Mouse (Mus musculus): ENCODE data around the gene Lamtor1.
"Not testable (repeated sequence)": the region's sequence is repeated elsewhere in the genome, so short reads cannot be mapped to it uniquely, and the experiment has no call there.

Gene Lamtor1

DNA sequence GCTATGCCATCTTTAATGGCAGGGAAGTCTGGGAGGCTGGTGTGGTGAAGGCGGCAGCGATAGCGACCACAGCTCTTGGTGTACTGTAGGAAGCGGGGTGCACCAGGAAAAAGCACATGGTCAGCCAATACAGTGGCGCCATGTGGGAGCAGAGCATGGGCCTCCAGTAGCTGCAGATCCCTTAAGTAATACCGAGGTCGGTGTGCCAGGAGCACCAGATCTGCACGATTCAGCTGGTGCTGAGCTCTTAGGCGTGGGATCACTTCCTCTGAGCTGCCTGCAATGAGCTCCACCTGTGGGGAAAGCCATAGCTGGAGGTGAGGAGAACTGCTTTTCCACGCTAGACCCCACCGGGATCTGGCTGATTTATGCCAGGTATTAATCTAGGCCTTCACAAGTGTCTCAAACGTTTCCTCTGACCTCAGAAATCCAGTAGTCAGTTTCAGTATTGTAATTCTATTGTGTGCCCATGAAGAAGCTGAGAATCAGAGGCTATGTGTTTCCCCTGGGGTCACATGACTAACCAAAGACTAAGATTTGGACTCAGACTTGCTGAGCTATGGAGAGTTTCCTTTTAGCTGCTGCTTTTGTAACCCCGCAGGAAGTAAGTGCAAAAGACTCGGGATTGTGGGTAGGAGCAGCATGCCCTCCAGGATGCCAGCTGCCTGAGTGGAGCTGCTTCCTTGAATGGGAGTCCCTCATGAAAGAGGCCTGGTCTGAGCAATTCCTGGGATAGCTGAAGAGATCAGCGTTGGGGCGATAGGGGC is 5.2 kb upstream of the Lamtor1 start:
- no peak for DNase-seq

DNA sequence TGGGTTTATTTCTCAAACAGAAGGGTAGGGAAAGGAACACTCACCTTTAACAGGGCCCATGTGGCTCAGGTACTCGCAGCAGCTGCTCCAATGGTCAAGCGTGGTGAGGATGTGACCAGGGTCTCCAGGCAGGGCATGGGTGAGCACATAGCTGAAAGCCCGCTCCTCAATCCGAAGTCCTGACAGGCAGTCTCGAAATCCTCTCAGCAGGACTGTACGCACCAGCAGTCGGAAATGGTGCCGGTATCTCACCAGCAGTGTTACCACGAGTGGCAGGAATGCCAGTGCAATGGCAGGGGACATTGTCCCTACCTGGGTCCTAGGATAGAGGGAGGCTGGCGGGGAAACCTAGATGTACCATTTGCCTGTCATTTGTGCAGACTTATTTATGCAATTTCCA is 3.7 kb upstream of the Lamtor1 start:
- no peak for DNase-seq

DNA sequence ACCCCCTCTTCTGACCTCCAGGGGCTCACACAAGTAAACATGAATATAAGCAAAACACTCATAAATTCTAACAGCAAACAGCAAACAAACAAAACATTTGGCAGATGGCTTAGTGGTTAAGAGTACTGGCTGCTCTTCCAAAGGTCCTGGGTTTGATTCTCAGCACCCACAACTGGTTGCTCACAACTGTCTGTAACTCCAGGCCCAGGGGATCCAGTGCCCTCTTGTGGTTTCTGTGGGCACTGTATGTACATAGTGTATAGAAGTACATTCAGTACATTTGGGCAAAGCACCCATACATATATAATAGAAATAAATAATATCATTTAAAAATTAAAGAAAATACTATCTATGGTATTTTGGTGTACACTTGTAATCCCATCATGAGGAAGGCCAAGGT is 2.9 kb upstream of the Lamtor1 start:
- DNase-seq, result no peak

DNA sequence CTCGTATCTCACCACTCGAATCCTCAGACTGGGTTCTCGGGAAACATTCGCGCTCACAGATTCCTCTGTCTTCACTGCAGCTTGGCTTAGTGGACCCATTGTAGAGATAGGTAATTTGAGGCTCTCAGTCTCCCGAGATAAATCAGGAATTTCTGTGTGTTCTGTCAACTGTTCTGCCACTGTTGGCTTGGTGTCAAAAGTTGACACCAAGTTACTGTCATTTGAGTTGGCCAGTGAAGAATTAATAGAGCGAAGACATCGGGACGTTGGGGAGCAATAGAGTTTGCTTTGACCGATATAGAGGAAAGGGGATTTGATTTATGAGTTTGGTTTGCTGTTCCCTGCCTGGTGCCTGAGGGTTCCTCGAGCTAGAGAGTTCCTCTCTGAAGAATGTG is 580 bp downstream of the Lamtor1 start, which contains the start of gene Tomt:
TSS of gene Tomt (minus strand) at position 73 of the 395 bp plus-strand sequence.
- DNase-seq, result no peak

DNA sequence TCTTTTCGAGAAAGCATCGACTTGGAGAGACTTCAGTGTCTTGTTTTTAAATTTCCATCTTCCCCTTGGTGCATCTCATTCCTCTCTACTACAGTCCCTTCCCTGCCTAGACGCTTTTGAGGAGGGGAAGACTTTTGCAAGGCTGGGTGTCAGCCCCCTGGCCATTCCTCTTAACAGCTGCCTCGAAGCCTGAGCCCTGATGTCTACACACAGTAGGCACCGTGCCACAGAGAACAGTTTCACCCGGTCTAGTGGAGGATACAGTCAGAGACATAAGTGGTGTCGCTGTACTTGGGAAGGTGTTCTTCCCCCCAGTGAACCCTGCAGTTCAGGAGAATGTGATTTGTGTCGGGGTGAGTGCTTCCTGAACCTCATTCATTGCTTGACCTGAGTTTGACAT is 992 bp downstream of the Lamtor1 start:
- no peak for DNase-seq

DNA sequence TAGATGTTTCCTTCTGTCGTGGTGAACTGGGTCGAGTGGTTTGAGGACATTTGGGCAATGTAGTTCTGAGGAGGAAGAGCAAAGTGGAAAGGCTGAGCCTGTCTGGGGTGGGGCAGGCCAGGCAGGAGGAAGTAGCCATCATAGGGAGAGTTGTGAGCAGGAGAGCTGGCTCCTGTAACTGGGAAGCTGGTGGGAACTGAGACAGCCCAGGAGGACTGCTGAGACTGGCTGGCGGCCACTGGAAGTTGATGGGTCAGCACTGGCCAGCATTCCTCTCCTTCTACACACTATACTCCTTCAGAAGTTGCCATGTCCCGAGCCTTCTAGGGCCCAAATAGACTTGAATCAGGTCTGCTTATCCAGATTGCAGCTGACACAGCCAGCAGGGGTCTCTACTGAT is 2.7 kb downstream of the Lamtor1 start:
- DNase-seq, result peak in 1 of 2 experiments; percentile 34

DNA sequence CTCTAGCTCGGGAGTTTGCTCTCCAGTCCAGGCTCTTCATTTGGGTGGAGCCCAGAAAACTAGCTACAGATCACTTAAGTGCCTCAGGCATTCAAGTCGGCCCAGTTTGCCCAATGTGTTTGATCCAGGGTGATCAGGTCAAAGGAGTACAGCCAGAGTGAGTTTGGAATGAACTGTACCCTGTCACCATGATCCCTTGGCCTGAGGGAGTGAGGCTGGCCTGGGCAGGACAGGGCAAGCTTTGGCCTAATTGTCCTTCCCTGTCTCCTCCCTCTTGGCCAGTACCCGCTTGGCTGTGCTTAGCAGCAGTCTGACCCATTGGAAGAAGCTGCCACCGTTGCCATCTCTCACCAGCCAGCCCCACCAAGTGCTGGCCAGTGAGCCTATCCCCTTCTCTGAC is 4.4 kb downstream of the Lamtor1 start:
- no peak for DNase-seq

DNA sequence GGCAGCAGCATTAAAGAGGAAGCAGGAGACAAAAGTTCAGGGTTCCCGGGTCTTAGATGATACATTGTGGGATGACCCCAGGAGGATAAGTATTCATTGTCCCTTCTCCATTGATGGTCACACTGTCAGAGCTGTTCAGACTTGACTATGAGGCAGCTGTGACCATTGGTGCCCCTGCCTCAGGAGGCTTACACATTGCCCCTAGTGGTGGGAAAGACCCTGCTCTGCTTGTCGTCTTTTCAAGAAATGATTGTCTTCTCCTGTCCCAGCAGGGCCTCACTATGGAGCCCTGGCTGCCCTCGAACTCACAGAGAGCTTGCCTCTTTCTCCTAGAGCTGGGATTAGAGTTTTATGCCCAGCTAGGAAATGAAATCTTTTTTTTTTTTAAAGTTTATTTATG is 6.3 kb downstream of the Lamtor1 start:
- DNase-seq, result no peak

DNA sequence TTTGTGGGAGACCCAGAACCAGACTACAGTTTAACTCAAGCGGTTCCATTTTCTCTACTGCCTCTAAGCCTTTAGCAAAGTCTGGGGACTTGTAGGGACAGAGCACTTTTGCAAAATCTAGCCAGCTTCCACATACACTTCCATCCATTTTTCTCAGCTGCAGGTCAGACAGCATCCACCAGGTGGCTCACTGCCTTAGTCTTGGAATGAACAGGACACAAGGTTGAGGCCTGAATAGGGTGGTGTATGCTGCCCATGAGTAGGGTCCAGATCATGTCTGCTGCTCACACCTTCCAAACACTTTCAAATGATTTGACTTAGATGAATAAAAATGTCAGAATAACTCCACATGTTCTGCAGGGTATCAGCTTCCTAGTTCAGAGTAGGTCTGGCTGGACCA is 12.4 kb downstream of the Lamtor1 start:
- DNase-seq, result peak in 1 of 2 experiments; percentile 73

DNA sequence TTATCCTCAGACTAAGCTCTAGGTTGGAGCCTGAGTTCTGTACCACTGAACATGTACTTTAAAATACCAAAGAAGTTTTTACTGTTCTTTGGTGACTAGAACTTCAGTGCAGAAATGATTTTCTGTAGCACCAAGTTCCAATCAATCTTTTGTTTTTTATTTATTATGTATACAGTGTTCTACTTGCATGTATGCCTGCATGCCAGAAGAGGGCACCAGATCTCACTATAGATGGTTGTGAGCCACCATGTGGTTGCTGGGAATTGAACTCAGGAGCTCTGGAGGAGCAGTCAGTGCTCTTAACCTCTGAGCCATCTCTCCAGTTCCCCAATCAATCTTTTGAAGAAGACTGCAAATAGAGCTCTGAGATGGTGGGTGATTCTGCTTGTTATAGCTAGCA is 20.2 kb downstream of the Lamtor1 start:
- not testable (repeated sequence) for DNase-seq

DNA sequence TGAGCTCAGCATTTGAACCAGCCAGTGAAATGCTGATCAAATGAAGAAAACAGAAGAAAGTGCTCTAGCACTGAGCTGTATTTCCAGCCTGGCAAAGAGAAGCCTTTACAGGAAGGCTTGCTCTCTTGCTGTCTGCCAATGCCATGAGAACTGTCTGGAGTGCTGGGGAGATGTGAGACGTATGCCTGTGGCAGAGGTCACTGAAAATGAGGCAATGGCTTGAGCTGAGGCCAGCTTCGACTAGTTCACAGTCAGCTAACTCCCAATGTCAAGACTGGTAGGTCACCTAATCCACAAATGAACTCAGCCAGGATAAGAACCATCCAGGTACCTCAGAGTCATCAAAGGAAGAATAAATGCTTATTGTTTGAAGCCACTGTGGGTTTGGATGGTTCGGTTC is 22.4 kb downstream of the Lamtor1 start:
- DNase-seq, result no peak

DNA sequence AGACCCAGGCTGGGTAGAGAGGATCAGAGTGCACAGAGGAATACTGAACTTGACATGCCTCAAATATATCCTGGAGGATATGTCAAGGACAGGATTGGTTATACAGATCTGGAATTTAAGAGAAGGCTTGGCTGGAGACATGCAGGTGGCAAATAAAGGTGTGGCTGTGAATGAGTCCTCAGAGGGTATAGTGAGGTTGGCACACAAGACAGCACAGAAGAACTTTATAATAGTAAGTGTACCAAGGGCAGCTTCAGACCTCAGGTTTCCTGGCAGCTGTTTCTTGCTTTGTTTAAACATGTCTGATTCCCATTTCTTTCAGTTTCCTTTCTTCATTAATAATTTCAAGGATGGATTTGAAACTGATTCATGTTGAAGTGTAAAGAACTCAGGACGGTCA is 26.8 kb downstream of the Lamtor1 start:
- no peak for DNase-seq

DNA sequence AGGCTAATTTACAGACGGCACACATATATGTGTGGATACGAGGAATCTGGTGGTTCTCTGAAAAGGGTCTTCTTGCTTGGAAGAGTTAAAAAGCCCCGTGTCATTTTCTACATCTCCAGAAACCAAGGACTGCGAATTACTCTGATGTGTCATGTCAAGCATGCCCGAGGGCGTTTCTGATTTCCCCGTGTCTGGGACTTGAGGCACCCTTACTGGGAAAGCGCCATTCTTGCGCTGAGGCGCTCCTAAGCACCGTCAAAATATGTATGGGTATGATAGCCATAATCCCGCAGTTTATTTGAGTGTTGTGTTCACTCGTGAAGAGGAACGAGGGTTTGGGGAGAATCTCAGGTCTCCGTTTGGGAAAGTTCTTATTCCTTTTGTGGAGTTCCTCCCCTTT is 27.6 kb downstream of the Lamtor1 start:
- DNase-seq, result no peak

DNA sequence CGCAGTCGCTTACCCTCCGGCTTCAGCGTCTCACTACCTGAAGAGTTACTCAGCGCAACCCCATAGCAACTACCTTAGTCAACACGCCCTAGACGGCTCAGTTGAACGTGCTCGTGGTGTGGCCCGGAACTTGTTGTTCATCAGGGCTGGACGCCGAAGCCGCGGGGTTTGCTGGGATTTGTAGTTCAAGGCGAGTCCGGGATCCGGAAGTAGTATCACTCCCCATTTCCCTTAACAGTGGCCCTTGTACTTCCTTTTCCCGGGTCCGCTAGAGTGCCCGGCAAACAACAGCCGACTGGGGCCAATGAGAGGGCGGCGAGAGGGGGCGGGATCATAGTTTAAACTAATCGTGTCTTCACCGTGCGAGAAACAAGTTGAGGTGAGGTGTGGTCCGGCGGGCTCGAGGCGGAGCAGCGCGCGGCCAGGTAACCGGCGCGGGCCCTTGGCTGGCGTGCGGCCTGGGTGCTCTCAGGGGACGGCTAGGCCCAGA is 28.1 kb downstream of the Lamtor1 start, which contains the start of the genes Lrrc51 and Numa1:
TSS of gene Lrrc51 (minus strand) at position 145 of the 490 bp plus-strand sequence.
TSS of gene Numa1 (plus strand) at position 361 of the 490 bp plus-strand sequence.
- peak; percentile 98 for DNase-seq

DNA sequence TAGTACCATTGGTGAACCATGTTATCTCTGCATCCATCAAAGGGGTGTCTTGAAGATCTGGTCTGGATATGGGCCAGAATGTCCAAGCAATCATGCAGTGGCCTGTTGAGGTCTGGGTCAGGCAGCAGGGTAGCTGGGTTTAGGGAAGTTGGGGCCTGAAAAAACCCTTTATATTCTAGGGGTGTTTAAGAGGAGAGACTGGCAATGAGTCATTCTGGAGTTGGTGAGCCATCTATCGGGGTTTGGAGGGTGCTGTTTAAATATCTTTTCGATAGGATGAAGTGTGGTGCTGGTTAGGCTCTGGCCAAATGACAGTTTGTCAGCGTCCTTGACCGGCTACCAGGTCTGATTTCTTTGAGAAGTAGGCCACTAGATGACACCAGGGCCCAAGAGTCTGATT is 30.3 kb downstream of the Lamtor1 start:
- no peak for DNase-seq

DNA sequence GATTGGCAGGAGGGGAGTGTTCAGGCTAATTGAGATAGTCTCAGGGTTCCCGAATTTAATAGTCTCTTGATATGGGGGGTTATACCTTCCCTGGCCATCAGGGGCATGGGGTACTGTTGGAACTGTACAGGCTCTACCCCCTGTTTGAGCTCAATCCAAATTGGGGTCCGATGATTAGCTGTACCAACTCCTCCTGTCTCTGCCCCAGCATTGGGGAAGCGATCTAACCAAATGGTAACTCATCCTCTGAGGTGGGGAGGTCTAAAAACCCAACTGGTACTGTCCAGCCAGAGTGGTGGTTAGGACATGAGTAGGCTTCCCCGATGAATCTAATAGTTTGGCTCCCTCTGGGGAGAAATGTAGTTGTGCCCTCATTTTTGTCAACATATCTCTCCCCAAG is 31.3 kb downstream of the Lamtor1 start:
- DNase-seq, result no peak

DNA sequence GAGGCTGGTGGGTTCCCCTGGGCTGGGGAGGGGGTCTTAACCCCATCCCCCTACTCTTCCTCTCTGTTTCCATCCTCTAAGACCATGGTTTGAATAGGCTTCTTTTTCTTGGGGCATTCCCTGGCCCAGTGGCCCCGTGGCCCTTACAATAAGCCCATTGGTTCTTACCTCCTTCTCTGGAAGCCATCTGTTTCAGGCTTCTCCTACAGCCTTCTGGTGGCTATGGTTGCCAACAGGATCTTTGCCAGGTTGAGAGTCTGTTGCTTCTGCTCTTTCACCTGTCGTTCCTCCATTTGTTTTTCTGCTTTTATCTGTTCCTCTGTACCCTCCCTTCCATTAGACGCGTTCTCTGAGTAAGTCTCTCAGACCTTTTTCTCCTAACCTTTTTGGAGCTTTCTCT is 31.9 kb downstream of the Lamtor1 start:
- no peak for DNase-seq

DNA sequence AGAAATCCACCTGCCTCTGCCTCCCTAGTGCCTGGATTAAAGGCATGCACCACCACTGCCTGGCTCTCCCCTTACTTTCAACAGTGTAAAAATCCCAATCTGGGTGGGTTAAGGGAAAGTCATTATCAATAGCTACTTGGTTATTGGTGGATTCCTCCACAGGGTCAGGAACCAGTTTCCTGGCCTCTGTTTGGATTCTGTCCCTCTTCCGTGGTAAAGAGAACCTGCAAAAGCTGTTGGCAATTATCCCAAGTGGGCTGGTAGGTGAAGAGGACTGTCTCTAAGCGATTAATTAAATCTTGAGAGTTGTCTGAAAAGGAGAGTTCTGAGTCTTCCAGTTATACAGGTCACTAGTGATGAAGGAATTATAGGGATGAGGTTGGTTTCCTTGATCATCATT is 32.6 kb downstream of the Lamtor1 start:
- no peak for DNase-seq

DNA sequence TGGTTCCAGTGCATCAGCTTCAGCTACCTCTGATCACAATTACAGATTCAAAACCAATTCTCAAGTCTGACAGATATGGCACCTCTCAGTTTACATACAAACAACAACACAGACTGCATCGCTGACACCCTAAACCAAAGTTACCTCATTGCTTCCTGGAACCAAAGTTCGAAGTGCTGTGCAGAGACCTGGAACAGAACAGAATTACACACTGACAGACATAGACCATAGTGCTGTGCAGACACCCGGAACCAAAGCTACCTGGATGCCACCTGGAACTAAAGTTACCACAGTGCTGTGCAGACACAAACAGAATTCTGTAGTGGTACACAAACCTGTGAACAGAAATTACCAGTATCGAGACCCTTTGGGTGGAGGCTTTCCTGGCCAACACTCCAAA is 34.1 kb downstream of the Lamtor1 start:
- peak; percentile 65 to 70 for DNase-seq

DNA sequence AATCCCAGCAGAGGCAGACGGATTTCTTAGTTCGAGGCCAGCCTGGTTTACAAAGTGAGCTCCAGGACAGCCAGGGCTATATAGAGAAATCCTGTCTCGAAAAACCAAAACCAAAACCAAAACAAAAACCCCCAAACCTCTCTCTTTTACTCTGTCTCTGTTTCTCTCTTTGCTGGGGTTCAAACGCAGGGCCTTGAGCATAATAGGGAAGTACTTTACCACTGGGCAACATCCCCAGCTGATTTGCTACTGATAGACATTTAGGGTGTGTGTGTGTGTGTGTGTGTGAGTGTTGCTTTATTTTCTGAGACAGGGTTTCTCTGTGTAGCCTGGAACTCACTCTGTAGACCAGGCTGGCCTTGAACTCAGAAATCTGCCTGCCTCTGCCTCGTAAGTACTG is 43.3 kb downstream of the Lamtor1 start:
- DNase-seq, result not testable (repeated sequence)

DNA sequence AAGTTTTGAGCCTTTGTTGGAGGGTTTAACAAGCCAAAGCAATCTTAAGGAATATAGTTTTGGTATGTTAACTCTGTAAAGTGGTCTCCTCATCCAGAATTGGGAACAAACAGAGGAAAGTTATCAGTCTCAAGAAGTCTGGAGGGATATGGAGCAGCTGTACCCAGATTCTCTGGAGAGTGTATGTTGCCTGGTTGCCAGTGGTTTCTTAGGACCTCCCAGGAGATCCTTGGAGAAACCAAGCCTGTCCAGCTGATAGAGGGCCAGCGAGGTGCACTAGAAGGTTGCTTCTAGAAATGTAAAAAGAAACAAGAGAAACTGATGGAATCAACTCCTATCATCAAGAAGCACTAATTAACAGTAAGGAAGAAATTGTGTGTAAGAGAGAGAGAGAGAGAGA is 45.9 kb downstream of the Lamtor1 start:
- DNase-seq, result no peak

DNA sequence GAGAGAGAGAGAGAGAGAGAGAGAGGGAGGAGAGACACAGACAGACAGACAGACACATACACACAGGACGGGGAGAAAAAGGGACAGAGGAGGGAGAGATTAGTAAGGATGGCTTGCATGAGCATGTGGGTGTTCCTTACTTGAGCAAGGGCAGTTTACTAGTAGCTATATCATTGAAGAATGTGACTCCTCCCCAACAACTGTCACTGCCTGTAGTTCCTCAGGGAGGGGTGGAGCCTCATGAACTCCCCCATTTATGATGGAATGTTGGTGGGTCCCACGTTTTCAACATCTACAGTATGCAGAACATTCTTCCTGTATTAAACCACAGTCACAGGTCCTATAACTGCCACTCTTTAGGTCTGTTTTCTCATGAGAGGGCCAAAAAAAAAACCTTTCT is 46.4 kb downstream of the Lamtor1 start:
- DNase-seq, result no peak

DNA sequence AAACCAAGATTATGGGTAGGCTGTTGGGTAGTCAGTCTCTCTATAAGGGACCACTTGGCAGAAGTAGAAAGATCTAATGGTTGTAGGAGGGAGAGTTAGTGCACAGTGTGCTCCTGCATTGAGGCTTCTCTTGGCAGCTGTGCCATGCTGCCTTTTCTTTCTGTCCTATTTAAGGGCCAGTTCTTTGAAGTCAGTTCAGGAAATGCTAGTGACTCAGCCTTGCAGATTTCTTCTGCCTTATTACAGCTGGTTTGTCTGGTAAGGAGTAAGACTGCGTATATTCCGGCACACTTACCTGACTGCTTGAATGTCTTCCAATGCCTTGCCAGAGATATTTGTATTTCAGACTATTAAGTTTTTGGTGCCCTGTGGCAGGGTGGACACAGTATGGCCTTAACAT is 48.5 kb downstream of the Lamtor1 start:
- no peak for DNase-seq

DNA sequence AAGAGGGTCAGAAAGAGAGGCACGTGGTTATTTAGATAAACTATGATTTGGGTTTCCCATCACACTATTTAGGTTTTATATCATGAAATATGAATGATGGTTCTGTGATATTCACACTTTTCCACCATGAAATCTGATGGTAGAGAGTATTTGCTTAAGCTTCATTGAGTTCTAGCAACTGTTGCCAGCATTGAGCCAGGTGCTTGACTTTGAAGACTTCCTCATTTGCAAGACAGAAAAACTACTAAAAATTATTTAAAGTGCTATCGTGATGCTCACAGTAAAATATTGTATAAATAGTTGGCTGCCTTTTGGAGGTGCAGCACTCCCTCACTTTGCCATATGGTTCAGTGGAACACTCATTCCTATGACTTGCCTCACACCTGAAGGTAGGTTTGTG is 49.6 kb downstream of the Lamtor1 start:
- no peak for DNase-seq

DNA sequence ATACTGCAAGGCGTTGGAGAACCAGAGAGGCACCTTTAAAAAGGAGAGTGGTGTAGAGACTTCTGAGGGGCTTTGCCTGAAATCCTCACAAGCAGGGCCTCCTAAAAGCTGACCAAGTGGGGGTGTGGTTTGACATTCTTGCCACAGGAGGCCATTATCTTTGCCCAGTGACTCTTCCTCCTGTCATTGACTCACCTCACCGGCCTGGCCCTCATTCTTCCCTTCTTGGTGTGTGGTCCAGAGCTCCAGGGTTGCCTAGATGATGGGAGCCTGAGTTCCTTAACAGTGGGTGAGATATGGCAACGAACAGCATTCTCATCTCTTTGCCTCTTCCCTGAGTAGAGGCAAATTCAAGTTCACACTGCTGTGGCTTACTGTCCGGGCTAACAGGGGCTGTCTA is 50.2 kb downstream of the Lamtor1 start:
- no peak for DNase-seq
